Mouse (Mus musculus) MEL (cell line): ENCODE measurements around the gene Rpl18a. TPM values are rescaled to one million over a fixed set of nuclear protein-coding genes. Genes with fewer than 3 reads are reported as not detected.

ENCODE experiments used
- DNase-seq: peaks from one replicate; pipeline ENCODE4 v3.0.0; 2011; ENCODE audit warnings: low read depth, low spot score
- H3K27ac ChIP-seq: 2 replicates; pipeline ENCODE4 v1.5.1; 2012; ENCODE audit warnings: low read depth, mild to moderate bottlenecking, control low read depth, low read length, moderate library complexity; ENCODE audit not compliant: control insufficient read depth
- H3K27me3 ChIP-seq, 2 experiments: fragments of 150-350 bp in 1 of 2; sonication (generic) in 1 of 2; 2 replicates each; pipeline ENCODE4 v1.6.1; 2012; ENCODE audit warnings: low read length in 2 of 2, mild to moderate bottlenecking in 2 of 2, improper control_type of control experiment in 1 of 2, moderate library complexity in 1 of 2; ENCODE audit not compliant: insufficient read depth in 2 of 2, control insufficient read depth in 1 of 2
- H3K36me3 ChIP-seq, 2 experiments: 2 replicates each; pipeline ENCODE4 v1.6.1; 2012 to 2014; ENCODE audit warnings: low read length in 2 of 2, improper control_type of control experiment in 1 of 2, inconsistent platforms in 1 of 2, mild to moderate bottlenecking in 1 of 2; ENCODE audit not compliant: insufficient read depth in 2 of 2, control insufficient read depth in 1 of 2
- H3K4me1 ChIP-seq, 2 experiments: fragments of 150-350 bp in 1 of 2; sonication (generic) in 1 of 2; 2 replicates each; pipeline ENCODE4 v1.6.1; 2012; ENCODE audit warnings: low read length in 2 of 2, improper control_type of control experiment in 1 of 2, mild to moderate bottlenecking in 1 of 2; ENCODE audit not compliant: insufficient read depth in 2 of 2, control insufficient read depth in 1 of 2
- H3K4me3 ChIP-seq, 2 experiments: fragments of 150-350 bp in 1 of 2; sonication (generic) in 1 of 2; 2 replicates each; pipeline ENCODE4 v1.5.1; 2012; ENCODE audit warnings: low read depth in 2 of 2, low read length in 2 of 2, mild to moderate bottlenecking in 2 of 2, moderate library complexity in 2 of 2, control low read depth in 1 of 2, improper control_type of control experiment in 1 of 2; ENCODE audit not compliant: control insufficient read depth in 1 of 2, insufficient read depth in 1 of 2
- H3K79me2 ChIP-seq: 2 replicates; pipeline ENCODE4 v1.6.1; 2012; ENCODE audit warnings: mild to moderate bottlenecking, low read length, moderate library complexity; ENCODE audit not compliant: control insufficient read depth, poor library complexity, insufficient read depth
- H3K9ac ChIP-seq: 2 replicates; pipeline ENCODE4 v1.6.1; 2012; ENCODE audit warnings: low read depth, mild to moderate bottlenecking, control low read depth, low read length, moderate library complexity; ENCODE audit not compliant: control insufficient read depth, poor library complexity, severe bottlenecking
- H3K9me3 ChIP-seq: fragments of 150-350 bp; sonication (generic); replicated peaks from 2 replicates; pipeline ENCODE4 v1.6.1; 2012; ENCODE audit warnings: mild to moderate bottlenecking, low read length, improper control_type of control experiment, moderate library complexity; ENCODE audit not compliant: insufficient read depth
- BHLHE40 ChIP-seq: IDR thresholded peaks from 2 replicates; pipeline ENCODE4 v1.6.1; 2012; ENCODE audit warnings: low read depth, mild to moderate bottlenecking, inconsistent platforms, low read length, improper control_type of control experiment, borderline replicate concordance
- CHD1 ChIP-seq: IDR thresholded peaks from 2 replicates; pipeline ENCODE4 v1.6.1; 2012; ENCODE audit warnings: low read depth, mild to moderate bottlenecking, inconsistent platforms, low read length, improper control_type of control experiment
- CHD2 ChIP-seq: IDR thresholded peaks from 2 replicates; pipeline ENCODE4 v1.6.1; 2011; ENCODE audit warnings: low read length, improper control_type of control experiment
- CTCF ChIP-seq, 3 experiments: IDR thresholded peaks in 2 of 3; conservative IDR thresholded peaks in 1 of 3; 2 replicates each; pipeline ENCODE4 v1.5.1; 2011 to 2012; ENCODE audit warnings: low read length in 3 of 3, low read depth in 2 of 3, mild to moderate bottlenecking in 2 of 3, improper control_type of control experiment in 1 of 3, inconsistent platforms in 1 of 3, mixed read lengths in 1 of 3, moderate library complexity in 1 of 3; ENCODE audit not compliant: control insufficient read depth in 1 of 3, insufficient read depth in 1 of 3, poor library complexity in 1 of 3, severe bottlenecking in 1 of 3
- E2F4 ChIP-seq: IDR thresholded peaks from 2 replicates; pipeline ENCODE4 v1.6.1; 2011; ENCODE audit warnings: low read depth, low read length, improper control_type of control experiment, borderline replicate concordance
- EP300 ChIP-seq, 2 experiments: IDR thresholded peaks; 2 replicates each; pipeline ENCODE4 v1.6.1; 2011; ENCODE audit warnings: improper control_type of control experiment in 2 of 2, low read length in 2 of 2, low read depth in 1 of 2, mild to moderate bottlenecking in 1 of 2
- ETS1 ChIP-seq: IDR thresholded peaks from 2 replicates; pipeline ENCODE4 v1.6.1; 2012; ENCODE audit warnings: low read depth, mild to moderate bottlenecking, inconsistent platforms, low read length, improper control_type of control experiment, moderate library complexity
- GABPA ChIP-seq: IDR thresholded peaks from 2 replicates; pipeline ENCODE4 v1.6.1; 2012; ENCODE audit warnings: low read depth, mild to moderate bottlenecking, inconsistent platforms, low read length, improper control_type of control experiment, moderate library complexity
- HCFC1 ChIP-seq: IDR thresholded peaks from 2 replicates; pipeline ENCODE4 v1.6.1; 2012; ENCODE audit warnings: low read depth, mild to moderate bottlenecking, inconsistent platforms, low read length, improper control_type of control experiment, moderate library complexity
- KAT2A ChIP-seq: conservative IDR thresholded peaks from 2 replicates; pipeline ENCODE4 v1.6.1; 2012; ENCODE audit warnings: low read depth, low read length, improper control_type of control experiment, inconsistent platforms
- MAX ChIP-seq: IDR thresholded peaks from 2 replicates; pipeline ENCODE4 v1.6.1; 2011; ENCODE audit warnings: low read length, improper control_type of control experiment
- MEF2A ChIP-seq: IDR thresholded peaks from 2 replicates; pipeline ENCODE4 v1.6.1; 2014; ENCODE audit warnings: low read depth, mild to moderate bottlenecking, inconsistent platforms, low read length, improper control_type of control experiment; ENCODE audit not compliant: poor library complexity, insufficient replicate concordance, severe bottlenecking; ENCODE audit errors: extremely low read depth
- MXI1 ChIP-seq: IDR thresholded peaks from 2 replicates; pipeline ENCODE4 v1.6.1; 2011; ENCODE audit warnings: mild to moderate bottlenecking, low read depth, low read length, improper control_type of control experiment
- MYB ChIP-seq: IDR thresholded peaks from 2 replicates; pipeline ENCODE4 v1.6.1; 2011; ENCODE audit warnings: mild to moderate bottlenecking, low read depth, low read length, improper control_type of control experiment
- NELFE ChIP-seq: IDR thresholded peaks from 2 replicates; pipeline ENCODE4 v1.6.1; 2011; ENCODE audit warnings: low read depth, low read length, improper control_type of control experiment
- NRF1 ChIP-seq: IDR thresholded peaks from 2 replicates; pipeline ENCODE4 v1.6.1; 2014; ENCODE audit warnings: low read depth, mild to moderate bottlenecking, inconsistent platforms, low read length, improper control_type of control experiment, moderate library complexity; ENCODE audit not compliant: poor library complexity, insufficient read depth, severe bottlenecking
- POLR2A ChIP-seq, 2 experiments: IDR thresholded peaks; 2 replicates each; pipeline ENCODE4 v1.6.1; 2011 to 2012; ENCODE audit warnings: low read length in 2 of 2, mild to moderate bottlenecking in 2 of 2, control low read depth in 1 of 2, improper control_type of control experiment in 1 of 2, low read depth in 1 of 2, moderate library complexity in 1 of 2; ENCODE audit not compliant: control insufficient read depth in 1 of 2, insufficient read depth in 1 of 2, poor library complexity in 1 of 2
- POLR2AphosphoS5 ChIP-seq: IDR thresholded peaks from 2 replicates; pipeline ENCODE4 v1.6.1; 2012; ENCODE audit warnings: low read depth, borderline replicate concordance, mild to moderate bottlenecking, inconsistent platforms, low read length, moderate library complexity, mixed read lengths
- RAD21 ChIP-seq: IDR thresholded peaks from 2 replicates; pipeline ENCODE4 v1.6.1; 2011; ENCODE audit warnings: mild to moderate bottlenecking, low read depth, low read length, improper control_type of control experiment
- SIN3A ChIP-seq: IDR thresholded peaks from 2 replicates; pipeline ENCODE4 v1.6.1; 2012; ENCODE audit warnings: low read length, improper control_type of control experiment, inconsistent platforms
- SMC3 ChIP-seq: IDR thresholded peaks from 2 replicates; pipeline ENCODE4 v1.6.1; 2011; ENCODE audit warnings: low read depth, low read length, improper control_type of control experiment
- TAL1 ChIP-seq: IDR thresholded peaks from 2 replicates; pipeline ENCODE4 v1.6.1; 2012; ENCODE audit warnings: mild to moderate bottlenecking, inconsistent platforms, low read length, moderate library complexity, mixed read lengths
- TBP ChIP-seq: IDR thresholded peaks from 2 replicates; pipeline ENCODE4 v1.8.0; 2011; ENCODE audit warnings: low read depth, low read length, improper control_type of control experiment
- TCF12 ChIP-seq: IDR thresholded peaks from 2 replicates; pipeline ENCODE4 v1.6.1; 2014; ENCODE audit warnings: low read depth, mild to moderate bottlenecking, inconsistent platforms, low read length, improper control_type of control experiment, moderate library complexity
- UBTF ChIP-seq: IDR thresholded peaks from 2 replicates; pipeline ENCODE4 v1.6.1; 2012; ENCODE audit warnings: low read depth, mild to moderate bottlenecking, inconsistent platforms, low read length, improper control_type of control experiment, moderate library complexity, borderline replicate concordance; ENCODE audit not compliant: insufficient read depth
- USF1 ChIP-seq: IDR thresholded peaks from 2 replicates; pipeline ENCODE4 v1.6.1; 2014; ENCODE audit warnings: low read depth, mild to moderate bottlenecking, inconsistent platforms, low read length, improper control_type of control experiment, moderate library complexity
- USF2 ChIP-seq, 2 experiments: IDR thresholded peaks; 2 replicates each; pipeline ENCODE4 v1.6.1; 2011 to 2012; ENCODE audit warnings: improper control_type of control experiment in 2 of 2, low read length in 2 of 2, borderline replicate concordance in 1 of 2, inconsistent platforms in 1 of 2, low read depth in 1 of 2, mild to moderate bottlenecking in 1 of 2; ENCODE audit not compliant: insufficient read depth in 1 of 2
- ZC3H11A ChIP-seq: IDR thresholded peaks from 2 replicates; pipeline ENCODE4 v1.6.1; 2012; ENCODE audit warnings: low read depth, mild to moderate bottlenecking, inconsistent platforms, low read length, improper control_type of control experiment
- ZKSCAN1 ChIP-seq: IDR thresholded peaks from 2 replicates; pipeline ENCODE4 v1.6.1; 2012; ENCODE audit warnings: low read depth, mild to moderate bottlenecking, inconsistent platforms, low read length, improper control_type of control experiment, moderate library complexity
- ZMIZ1 ChIP-seq: IDR thresholded peaks from 2 replicates; pipeline ENCODE4 v1.6.1; 2012; ENCODE audit warnings: low read depth, mild to moderate bottlenecking, inconsistent platforms, low read length, improper control_type of control experiment, moderate library complexity
- ZNF384 ChIP-seq: IDR thresholded peaks from 2 replicates; pipeline ENCODE4 v1.6.1; 2012; ENCODE audit warnings: low read depth, mild to moderate bottlenecking, inconsistent platforms, low read length, improper control_type of control experiment
- polyA plus RNA-seq, 2 experiments: library from polyadenylated mRNA; stranded (reverse) in 1 of 2; unstranded in 1 of 2; fragments of >175 nt in 1 of 2; fragments of >200 nt in 1 of 2; gene quantifications; 2 replicates each; pipeline versions ENCODE4 v1.2.1 to v1.2.4; 2012; ENCODE audit warnings: low replicate concordance in 2 of 2, low read depth in 1 of 2; ENCODE audit not compliant: insufficient read length in 2 of 2, insufficient read depth in 1 of 2, missing spikeins in 1 of 2
- total RNA-seq: library from RNA; depleted of rRNA; stranded (reverse); fragments of 300-350 nt; gene quantifications from 2 replicates; pipeline ENCODE4 v1.2.3, GENCODE M21; 2012

Gene Rpl18a
- total and polyA plus RNA-seq, 3 experiments, result 5,399 to 5,671 TPM; not detected in 1

DNA sequence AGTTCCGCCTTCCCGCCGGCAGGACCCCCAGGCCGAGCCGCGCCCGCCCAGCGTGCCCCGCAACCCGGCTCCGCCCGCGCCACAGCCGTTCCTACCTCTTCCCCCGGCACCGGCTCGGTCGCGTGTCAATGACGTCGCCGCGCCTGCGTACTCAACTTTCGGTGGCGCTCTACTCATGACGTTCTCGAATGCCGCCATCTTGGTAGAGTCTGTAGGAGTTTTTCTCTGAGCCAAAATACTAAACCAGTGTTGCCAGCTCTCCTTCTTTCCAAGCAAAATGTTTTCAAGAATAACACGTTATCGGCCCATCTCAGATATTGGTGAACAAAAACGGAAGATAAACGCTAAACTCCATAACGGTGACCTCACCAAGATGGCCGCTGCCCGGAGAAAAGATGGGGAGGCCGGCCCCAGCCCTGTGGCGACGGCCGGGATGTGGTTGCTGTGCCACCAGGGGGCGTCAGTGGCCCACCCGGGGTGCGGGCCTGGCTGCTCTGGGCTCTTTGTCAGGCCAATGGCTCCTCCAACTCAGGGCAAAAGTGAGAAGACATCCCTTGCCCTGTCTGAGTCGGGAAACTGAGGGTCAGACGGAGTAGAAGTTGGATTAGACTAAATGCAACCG is 23.7 kb downstream of the Rpl18a start, which contains the start of gene Ccdc124 (continued):
- no peak for TF ChIP-seq UBTF
- TF ChIP-seq BHLHE40, result no peak
- peak; percentile 65 for TF ChIP-seq ZC3H11A
- TF ChIP-seq SMC3, result peak; percentile 79
- TF ChIP-seq CHD1, result no peak
- TF ChIP-seq KAT2A, result peak; percentile 86
- peak; percentile 78 for TF ChIP-seq NRF1
- TF ChIP-seq HCFC1, result peak; percentile 93
- TF ChIP-seq CHD2, result no peak
- TF ChIP-seq POLR2AphosphoS5, result no peak
- TF ChIP-seq USF1, result no peak
- no peak for TF ChIP-seq ZNF384
- TF ChIP-seq MAX, result no peak
- peak; percentile 81 for TF ChIP-seq MXI1
- no peak for TF ChIP-seq E2F4
- no peak for TF ChIP-seq ZMIZ1

DNA sequence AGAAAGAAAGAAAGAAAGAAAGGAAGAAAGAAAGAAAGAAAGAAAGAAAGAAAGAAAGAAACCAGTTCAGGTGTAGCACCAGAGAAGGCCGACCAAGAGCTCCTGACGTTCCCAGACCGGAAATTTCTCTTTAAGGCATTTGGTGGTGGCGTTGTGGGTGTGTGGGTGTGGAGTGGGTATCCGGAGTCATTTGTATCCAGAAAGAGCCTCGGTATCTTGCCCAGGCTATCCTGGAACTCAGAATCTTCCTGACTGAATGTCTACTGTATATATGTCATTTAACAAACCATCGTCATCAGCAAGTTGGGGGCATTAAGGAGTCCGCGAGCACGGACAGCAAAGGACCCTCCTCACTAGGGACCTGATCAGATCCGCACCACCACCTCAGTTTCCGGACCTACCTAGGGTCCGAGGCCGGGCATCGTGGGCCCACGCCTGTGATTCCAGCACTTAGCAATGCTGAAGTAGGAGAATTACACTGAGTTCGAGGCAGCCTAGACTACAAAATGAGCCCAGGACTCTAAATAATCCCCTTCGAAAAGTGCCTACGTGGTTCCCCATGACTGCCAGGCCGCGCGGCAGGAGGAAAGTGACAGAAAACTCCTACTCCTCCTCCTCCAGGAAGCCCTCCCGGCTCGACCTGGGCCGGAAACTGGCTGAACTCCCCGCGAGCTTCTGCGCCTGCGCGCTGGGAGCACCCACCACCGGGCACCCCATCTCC is 24.4 kb downstream of the Rpl18a start:
- no peaks in the 10 kb centered on the region for H3K27me3 ChIP-seq
- H3K79me2 ChIP-seq, result peaks cover 5% of the 10 kb centered on the region
- peak; percentile 56 for DNase-seq
- H3K27ac ChIP-seq, result peak overlapping the region; percentile 94
- H3K4me1 ChIP-seq, result peaks cover 0 to 7% of the 10 kb centered on the region in 2 experiments; a peak in 1 of 4 replicates
- TF ChIP-seq CTCF (IDR thresholded peaks at IDR 0.05 in 2 of 3, conservative IDR thresholded peaks at IDR 0.05 in 1 of 3; ENCODE audit: control insufficient read depth in 1 of 3, insufficient read depth in 1 of 3, low read depth in 2 of 3, low read length in 3 of 3, poor library complexity in 1 of 3, severe bottlenecking in 1 of 3) (no peak), ETS1 (no peak), TBP (peak; percentile 21; the same call in 1 of the 2 replicates), SIN3A (no peak), POLR2AphosphoS5 (no peak), MAX (0 out of 2 replicates have a peak, but pooled peaks have one; percentile 37), TCF12 (no peak), ZNF384 (no peak), SMC3 (no peak), MXI1 (no peak), GABPA (no peak), POLR2A (IDR thresholded peaks at IDR 0.05; ENCODE audit: control insufficient read depth in 1 of 2, insufficient read depth in 1 of 2, low read depth in 1 of 2, low read length in 2 of 2, poor library complexity in 1 of 2) (peak; percentile 40 to 77; a peak in 3 of 4 replicates), ZKSCAN1 (peak; percentile 93), TAL1 (no peak), UBTF (peak; percentile 79; the same call in 1 of the 2 replicates), NELFE (peak; percentile 79), EP300 (IDR thresholded peaks at IDR 0.05; ENCODE audit: low read depth in 1 of 2, low read length in 2 of 2) (no peak), USF2 (IDR thresholded peaks at IDR 0.05; ENCODE audit: borderline replicate concordance in 1 of 2, insufficient read depth in 1 of 2, low read depth in 1 of 2, low read length in 2 of 2) (no peak), RAD21 (no peak), MYB (no peak), MEF2A (no peak), NRF1 (no peak), ZC3H11A (no peak)
- peak overlapping the region; percentile 87 to 97 for H3K4me3 ChIP-seq
- peak overlapping the region; percentile 98 for H3K9ac ChIP-seq
- no peaks in the 10 kb centered on the region for H3K36me3 ChIP-seq
- no peaks in the 10 kb centered on the region for H3K9me3 ChIP-seq
